Mouse (Mus musculus): Measurements from ENCODE around the gene Nup133.

DNA sequence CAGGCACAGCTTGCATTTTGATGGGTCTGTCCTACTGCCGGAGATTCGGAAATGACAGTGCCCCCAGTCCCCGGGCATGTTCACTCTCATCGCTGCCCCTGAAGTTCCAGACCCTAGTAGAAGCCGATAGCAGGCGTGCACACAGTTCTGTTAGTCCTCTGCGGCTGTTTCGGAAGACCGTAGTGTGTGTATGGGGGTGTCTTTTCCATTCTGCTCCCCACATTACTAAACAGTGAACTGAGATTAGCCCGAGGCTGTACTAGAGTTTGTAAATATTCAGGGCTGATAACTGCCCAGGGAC is 571 bp upstream of the Nup133 start:
- no peak for TF ChIP-seq POLR2A (IDR thresholded peaks at IDR 0.05; ENCODE audit: extremely low read depth, insufficient read depth, low read length)
- TF ChIP-seq CTCF (IDR thresholded peaks at IDR 0.05; ENCODE audit: extremely low read depth, insufficient read depth, low read length): no peak
